Mouse (Mus musculus) liver, embryonic 14.5 days (tissue): ENCODE measurements around the gene Kcnh8.

ENCODE experiments used
- CTCF ChIP-seq: IDR thresholded peaks from 2 replicates; pipeline ENCODE4 v1.5.1; 2016; ENCODE audit warnings: antibody characterized with exemption, low read depth, control low read depth
- EP300 ChIP-seq: IDR thresholded peaks from 2 replicates; pipeline ENCODE4 v1.6.1; 2016; ENCODE audit warnings: antibody characterized with exemption, low read depth

GRCm38 (mm10) chr17:52920519-52921106, 318.1 kb downstream of the Kcnh8 start:
- TF ChIP-seq CTCF (no peak), EP300 (no peak)
